Mouse (Mus musculus): ENCODE data around the gene Exoc7.
"Not testable (repeated sequence)": the region's sequence is repeated elsewhere in the genome, so short reads cannot be mapped to it uniquely, and the experiment has no call there.

The Exoc7 gene

DNA sequence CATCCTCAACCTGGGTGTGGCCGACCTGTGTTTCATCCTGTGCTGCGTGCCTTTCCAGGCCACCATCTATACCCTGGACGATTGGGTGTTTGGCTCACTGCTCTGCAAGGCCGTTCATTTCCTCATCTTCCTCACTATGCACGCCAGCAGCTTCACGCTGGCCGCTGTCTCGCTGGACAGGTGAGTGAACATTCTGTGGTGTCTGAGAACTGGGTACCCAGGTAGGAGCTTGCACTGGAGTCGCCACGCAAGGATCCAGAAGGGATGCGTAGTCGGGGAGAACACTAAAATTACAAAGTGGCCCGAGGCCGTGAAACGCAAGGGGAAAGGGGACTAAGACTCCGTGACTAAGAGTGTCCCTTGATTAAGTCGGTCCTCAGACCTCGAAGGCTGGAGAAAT is 25.4 kb downstream of the Exoc7 start:
- no peak for DNase-seq (ENCODE audit: low read depth, low spot score)

DNA sequence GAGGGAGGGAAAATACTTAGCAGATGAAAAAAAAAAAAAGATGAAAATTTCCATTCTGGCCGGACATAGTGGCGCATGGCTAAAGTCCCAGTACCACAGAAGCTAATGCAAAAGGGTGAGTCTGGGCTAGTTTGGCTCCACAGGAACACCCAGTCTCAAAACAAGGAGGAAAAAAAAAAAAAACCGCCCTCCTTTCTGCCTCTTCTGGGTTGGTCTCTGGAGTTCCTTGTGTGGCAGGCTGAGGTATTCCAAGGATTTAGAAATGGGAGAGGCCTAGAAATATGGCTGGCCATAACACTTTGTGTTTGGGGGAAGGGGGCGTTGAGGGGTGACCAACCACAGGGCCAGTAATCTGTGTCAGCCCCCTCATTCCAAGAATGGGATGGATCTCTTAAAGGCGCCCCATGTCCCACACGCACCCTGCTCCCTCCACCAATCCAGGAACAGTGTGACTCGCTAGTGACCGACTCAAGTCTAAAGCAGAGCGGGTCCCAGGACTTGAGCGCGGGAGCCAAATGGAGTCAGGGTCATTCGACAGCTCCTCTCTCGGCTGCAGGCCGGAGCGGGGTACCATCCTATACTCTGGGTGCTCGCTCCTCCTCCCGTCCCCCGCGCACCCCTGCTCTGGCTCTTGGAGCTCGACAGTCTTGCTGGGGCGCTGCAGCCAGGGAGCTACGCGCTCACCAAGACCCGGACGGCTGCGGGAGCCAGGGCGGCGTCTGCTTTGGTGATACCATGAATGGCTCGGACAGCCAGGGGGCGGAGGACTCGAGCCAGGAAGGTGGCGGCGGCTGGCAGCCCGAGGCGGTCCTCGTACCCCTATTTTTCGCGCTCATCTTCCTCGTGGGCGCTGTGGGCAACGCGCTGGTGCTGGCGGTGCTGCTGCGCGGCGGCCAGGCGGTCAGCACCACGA is 26.0 kb downstream of the Exoc7 start, which contains the start of gene Galr2:
Gene Galr2 (plus strand): TSS at position 189 of the 913 bp plus-strand sequence.
- no peak for DNase-seq (ENCODE audit: low read depth, low spot score)

DNA sequence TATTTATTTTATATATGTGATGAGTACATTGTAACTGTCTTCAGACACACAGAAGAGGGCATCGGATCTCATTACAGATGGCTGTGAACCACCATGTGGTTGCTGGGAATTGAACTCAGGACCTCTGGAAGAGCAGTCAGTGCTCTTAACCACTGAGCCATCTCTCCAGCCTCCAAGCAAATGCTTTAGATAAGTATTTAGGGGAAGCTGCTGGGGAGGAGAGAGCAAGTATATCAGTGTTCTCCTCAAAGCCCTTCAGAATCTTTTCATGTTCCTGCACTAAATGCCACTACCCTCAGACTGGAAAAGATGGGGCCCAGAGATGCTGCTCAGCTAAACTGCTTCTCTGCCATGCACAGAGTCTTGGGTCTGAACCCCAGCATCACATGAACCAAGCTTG is 29.8 kb downstream of the Exoc7 start:
- DNase-seq (ENCODE audit: low read depth, low spot score): not testable (repeated sequence)

DNA sequence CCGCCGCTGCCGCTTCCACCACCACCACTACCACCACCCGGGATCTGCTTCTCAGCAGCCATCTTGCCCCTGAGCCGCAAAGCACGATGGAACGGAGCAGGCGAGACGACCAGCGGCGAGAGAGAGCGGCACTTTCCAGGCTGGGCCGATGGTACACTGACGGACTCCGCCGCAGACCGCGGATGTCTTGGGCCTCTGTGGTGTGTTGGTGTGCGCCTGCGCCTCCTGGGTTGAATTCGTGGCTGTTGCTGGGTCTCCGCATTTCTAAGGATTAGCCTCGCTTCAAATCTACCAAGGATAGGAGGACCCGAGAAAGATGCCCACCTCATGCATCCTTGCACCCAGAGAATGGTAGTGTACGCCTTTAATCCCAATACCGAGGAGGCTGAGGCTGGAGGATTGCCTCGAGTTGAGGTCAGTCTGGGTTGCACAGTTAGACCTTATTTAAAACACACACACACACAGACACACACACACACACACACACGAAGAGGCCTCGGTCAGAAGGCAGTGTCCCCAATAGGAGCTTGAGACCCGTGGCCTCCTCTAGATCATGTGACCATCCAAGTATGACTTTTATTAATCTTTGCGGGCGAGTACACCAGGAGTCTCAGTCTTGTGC is 32.9 kb downstream of the Exoc7 start, which contains the start of gene Srp68:
Gene Srp68 (minus strand): TSS at position 173 of the 622 bp plus-strand sequence.
- DNase-seq (ENCODE audit: low read depth, low spot score): peak; percentile 90

DNA sequence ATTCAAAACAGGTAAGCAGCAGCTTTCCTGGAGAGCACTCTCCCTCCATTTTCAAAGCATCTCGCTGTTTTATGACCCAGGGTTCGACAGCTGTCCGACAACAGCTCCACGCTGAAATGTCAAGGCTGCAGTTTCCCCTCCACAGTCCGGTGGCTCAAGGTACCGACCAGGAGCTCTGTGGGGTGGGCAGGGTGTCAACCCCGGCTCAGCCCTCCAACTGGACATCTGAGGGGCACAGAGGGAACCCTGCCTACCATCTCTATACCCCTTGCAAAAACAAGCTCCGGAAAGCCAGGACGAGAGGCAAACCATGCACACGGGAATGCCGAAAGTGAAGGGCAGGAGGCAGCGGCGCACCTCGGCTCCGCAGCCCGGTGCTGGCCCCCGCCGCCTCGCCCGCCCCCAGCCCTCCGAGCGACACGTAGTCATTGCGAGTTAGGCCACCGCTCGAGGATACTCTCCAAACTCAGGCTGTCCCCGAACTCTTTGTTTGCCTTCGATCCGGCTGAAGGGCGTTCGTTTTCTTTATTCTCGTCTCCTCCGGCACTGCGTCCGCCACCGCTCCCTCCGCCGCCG is 33.5 kb downstream of the Exoc7 start:
- DNase-seq (ENCODE audit: low read depth, low spot score): no peak

DNA sequence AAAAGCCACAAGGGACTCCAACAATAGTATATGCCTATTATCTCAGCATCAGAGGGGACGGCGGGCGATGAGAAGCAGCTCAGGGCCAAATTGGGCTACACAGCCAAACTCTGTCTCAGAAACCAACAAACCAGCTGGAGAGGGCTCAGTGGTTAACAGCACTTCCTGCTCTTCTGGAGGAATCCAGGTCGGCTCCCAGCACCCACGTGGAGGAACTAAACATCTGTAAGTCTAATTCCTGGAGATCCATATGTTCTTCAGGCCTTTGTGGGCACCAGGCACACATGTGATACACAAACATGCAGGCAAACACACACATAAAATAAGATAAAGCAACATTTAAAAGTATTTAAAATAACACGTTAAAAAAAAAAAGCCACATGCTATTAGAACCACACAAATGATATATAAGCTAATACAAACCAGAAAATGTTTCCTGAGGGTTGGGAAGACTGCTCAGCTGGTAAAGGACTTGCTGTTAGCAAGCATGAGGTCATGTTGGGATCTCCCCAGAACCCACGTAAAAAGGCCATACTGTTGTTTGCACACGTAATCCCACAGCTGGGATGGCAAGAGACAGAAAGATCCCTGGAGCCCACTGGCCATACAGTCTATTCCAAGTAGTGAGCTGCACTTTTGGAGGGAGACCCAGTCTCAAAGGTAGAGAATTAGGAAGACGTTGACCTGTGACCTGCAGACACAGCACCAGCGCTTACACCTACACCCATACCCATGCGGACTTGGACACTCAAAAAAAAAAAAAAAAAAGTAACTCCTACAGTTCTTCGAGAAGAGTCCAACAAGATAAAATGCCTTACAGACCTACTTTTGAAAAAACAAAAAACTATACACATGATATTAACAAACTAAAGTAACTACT is 34.2 kb downstream of the Exoc7 start:
- DNase-seq (ENCODE audit: low read depth, low spot score): no peak

DNA sequence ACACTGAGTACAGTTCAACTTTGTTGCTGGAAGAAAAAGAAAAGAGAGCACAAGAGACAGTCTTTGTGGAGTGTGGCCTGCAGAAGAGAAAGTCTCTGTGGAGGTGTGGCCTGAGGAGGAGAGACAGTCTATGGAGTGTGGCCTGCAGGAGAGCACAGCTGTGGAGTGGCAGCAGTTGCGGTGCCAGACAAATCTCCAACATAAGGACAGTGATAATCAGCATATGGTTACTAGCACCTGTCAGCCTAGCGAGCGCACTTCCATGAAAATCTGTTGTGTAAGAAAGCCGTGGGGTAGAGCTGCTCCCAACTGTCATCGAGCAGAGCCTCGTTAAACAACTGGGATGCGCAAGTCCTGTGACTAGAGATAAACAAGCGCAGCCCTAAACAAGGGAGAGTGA is 37.5 kb downstream of the Exoc7 start:
- no peak for DNase-seq (ENCODE audit: low read depth, low spot score)

DNA sequence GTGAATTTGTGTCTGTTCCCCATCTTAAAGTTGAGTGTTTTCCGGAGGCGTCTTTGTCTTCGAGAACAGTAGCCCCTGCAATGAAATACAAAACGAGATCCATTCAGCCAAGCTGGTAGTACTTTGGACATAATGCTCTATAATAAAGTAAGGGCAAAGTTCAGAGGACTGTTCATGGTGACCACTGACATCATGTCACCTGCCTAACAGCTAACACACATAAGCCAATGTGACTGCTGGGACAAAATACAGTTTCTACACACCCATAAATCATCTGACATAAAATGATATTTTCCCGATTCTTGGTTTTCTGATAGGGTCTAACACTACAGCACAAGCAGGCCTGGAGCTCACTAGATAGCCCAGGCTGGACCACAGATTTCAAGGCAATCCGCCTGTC is 38.7 kb downstream of the Exoc7 start:
- DNase-seq (ENCODE audit: low read depth, low spot score): no peak

DNA sequence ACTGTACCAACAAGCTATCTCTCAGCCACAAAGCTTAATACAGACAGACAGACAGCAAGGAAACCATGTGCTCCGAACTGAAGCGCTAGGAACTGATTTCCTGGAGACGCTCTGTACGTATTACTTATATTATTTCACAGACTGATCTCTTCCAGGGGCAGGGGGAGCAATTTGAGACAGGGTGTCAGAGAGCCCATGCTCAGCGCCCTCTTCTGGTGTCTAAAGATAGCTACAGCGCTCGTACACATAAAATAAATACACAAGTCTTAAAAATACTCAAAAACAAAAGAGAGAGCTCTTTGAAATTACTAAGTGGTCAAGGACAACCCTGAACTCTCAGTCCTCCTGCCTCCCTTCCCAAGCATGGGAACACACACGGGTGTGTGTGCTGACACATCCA is 39.4 kb downstream of the Exoc7 start:
- no peak for DNase-seq (ENCODE audit: low read depth, low spot score)

DNA sequence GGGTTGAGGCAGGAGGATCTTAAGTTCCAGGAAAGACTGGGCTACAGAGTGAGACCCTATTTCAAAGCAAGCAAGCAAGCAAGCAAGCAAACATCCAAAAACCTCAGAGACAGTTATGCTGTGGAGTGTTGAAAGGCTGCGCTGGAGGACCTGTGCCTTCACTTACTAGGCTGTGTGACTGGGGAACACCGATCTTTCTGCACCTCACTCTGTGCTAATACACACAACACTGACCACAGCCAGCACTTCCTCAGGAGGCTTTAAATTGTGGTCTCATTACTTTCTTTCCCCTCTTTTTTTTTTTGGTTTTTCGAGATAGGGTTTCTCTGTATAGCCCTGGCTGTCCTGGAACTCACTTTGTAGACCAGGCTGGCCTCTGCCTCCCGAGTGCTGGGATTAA is 41.2 kb downstream of the Exoc7 start:
- no peak for DNase-seq (ENCODE audit: low read depth, low spot score)

DNA sequence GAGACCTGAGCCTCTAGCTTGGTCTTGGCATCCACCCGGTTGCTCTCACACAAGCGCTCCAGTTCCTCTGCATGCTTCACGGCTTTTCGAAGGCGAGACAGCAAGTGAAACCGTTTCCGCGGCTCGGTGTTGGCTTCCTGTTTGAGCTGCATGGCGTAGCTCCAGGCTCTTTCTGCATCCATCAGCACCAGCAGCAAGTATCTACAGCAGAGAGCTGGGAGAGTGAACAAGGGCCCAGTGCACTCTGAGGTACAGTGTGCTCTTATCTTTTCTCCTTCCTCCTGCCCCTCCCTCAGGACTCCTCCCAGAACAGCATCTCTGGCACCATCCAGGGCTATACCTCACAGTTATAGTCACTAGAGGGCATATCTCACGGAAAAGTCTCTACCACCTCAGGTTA is 41.7 kb downstream of the Exoc7 start:
- DNase-seq (ENCODE audit: low read depth, low spot score): no peak

DNA sequence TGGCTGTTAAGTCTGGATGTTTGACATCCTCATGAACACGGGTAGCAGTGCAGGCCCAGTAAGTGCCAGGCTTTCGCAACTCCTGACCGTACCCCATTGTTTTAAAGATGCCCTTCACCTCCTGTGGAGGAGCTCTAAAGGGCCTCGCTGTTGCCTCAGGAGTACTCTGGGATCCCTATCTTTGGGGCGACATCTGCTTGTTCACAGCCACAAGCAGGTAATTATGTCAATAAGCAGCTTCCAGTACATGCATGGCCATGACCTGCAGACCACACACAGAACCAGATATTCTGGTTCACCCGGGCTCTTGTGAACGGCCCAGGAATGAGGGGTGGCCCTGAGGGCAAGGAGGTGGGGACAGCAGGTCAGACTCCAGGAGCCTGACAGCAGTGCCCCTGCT is 46.8 kb downstream of the Exoc7 start:
- DNase-seq (ENCODE audit: low read depth, low spot score): no peak

DNA sequence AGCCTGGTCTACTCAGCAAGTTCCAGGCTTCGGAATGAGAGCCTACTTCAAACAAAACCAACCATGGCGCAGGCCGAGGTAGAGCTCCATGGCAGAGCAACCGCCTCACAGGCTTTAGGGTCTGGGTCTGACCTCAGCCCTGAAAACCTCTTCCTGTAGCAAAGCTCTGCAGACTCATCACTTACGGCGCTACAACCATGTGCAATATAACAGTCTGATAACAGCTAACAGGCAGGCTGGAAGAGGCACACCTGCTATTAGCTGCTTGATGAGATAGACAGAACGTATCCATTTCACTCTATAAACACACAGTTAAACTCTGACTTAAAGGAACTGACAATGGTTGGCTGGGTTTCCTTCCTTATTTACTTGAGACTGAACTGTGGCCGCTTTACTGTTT is 47.6 kb downstream of the Exoc7 start:
- DNase-seq (ENCODE audit: low read depth, low spot score): no peak

DNA sequence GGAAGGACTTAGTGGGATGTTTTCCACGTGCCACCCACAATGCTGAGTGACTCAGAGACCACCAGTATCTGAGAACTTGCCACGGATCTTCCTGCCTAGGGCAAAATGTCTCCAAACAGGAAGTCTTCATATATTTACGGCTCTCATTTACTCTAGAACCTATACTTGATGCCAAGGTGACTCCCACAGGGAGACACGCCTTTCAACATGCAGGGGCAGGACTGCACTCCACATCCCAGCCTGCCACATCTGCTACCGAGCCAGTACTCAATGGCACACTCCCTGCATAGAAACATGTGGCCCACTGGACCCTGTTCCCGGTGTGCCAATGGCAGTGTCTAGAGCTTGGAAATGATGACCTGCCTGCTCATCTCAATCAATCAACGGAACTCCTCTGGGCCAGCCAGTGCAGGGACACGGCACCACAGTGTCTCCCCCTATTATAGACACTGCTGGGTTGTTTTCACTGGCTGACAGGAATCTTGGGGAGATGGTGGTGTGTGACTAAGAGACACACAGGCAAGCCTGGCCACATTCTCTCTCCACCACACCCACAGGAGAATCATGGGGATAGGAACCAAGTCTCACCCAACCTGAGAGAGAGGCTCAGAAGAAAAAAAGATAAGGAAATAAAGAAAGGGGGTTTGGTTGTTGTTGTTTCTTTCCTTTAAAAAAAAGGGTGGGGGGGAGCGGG is 50.9 kb downstream of the Exoc7 start:
- no peak for DNase-seq (ENCODE audit: low read depth, low spot score)

DNA sequence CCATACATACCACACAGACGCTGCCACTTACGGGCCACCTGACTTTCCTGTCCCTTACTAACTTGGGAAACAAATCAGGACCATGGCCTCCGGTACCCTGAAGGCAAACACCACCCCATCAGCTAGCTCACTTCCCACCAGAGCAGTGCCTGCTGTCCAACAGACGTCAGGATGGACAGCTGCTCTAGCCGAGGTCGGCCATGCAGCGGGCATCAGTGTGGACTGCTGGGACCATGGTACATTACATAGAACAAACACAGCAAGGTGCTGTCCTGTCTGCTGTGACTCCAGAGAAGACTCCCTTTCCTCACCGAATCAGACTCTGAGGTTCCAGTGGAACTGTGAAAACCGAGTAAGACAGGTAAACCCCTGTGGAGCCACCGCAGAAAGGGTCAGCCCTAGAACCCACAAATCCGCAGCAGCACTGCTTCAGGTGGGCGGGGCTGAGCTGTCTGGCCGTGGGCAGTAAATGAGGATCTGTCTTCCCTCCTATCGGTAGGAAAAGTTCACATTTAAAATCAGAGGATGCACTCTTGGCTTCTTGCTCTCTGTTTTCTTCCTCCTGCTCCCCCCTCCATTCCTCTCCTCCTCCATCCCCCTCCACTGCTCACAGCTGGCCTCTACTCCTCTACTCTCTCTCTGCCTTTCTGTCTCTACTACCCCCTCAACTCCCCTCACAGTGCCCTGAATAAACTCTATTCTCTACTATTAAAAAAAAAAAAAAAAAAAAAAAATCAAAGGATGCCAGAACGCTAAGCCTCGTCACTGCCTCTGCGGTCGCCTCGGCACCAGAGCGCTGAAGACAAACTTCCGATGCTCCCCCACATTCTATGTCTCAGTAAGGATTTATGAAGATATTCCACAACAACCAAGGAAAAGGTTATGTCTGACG is 51.7 kb downstream of the Exoc7 start:
- no peak for DNase-seq (ENCODE audit: low read depth, low spot score)

DNA sequence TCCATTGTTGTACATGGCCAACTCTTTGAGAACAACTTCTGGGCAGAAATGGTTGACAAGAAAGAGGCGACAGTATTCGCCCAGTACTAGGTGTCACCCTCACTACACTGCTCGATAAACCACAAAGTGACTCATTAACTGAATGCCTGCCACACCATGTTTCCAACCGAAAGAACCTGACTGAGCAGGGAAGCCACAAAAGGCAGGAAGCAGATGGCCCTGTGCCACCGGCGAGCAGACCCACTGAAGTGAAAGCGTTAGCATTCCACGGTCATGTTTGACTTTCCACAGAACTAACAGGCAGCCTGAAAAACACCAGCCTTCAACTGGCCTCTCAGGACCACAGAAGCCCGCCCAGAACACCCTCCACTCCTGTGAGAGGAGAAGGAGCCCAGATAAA is 52.4 kb downstream of the Exoc7 start:
- no peak for DNase-seq (ENCODE audit: low read depth, low spot score)

DNA sequence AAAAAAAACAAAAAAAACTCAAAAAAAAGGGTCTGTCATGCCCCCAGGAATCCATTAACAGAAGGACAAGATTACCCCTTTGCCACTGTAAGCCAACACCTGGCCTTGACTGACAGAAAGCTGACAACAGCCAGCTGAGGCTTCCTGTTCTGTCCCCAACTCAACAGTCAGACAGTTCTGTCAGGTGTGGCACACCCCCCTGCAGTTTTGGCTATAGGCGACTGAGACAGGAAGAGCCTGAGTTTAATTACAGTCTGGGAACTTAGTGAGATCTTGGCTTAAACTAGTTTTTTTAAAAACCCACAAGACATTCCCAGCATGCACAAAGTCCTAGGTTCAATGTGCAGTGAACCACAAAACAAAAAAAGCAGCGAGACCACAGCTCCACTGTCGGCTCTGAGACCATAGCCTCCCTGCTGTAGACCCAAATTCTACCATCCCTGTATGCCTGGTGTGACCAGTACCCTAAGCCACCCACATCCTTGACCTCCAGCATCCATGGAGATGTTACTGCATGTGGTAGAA is 53.9 kb downstream of the Exoc7 start:
- DNase-seq (ENCODE audit: low read depth, low spot score): no peak

DNA sequence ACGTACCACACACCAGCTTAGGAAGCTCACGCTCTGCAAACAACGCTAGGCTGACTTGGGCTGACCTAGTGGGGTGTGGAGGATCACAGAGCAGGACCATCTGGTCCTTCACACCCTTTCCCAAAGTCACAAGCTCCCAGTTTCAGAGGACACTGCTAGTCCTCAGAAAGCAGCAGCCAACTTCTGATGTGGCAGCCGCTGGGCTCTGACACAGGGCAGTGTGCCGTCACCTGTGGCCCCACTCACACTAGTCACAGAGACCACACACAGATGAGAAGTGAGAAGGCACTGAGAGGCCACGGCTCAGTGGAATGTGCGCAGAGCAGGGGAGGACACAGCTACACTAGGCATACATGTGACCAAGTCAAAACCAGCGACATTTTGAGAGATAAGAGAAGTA is 56.1 kb downstream of the Exoc7 start:
- DNase-seq (ENCODE audit: low read depth, low spot score): no peak

DNA sequence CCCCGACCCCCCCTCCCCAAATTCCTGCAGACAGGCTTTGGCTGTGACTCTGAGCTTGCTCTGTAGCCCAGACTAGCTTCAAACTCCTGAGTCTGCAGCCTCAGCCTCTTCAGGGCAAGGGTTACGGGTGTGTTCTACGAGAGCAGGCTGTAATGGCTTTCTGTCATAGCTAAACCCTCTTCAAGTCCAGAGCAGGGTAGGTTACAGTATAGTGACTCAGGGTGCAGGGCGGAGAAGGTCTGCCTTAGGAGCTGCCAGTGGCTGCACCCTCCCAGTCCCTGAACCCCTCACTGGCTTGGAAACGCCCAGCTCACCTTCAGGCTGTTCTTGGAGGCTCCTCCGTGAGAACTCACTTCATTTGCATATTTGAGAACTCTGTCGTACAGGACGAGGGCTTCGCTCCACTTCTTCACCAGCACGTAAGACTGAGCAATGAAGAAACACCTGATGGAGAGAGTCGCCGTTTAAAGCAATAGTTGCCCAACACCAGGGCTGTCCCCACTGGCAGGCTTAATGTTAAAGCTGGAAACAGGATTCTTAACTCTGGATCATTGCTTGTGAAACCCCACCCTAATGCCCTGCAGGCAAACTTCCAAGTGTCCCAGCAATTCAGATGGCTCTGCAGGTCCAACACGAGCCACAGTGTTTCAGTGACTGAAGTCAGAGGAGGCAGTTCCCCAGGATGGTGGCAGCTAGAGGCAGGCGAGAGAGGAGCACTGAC is 59.4 kb downstream of the Exoc7 start:
- no peak for DNase-seq (ENCODE audit: low read depth, low spot score)
